Mouse (Mus musculus) erythroblast, embryonic 14.5 days (primary cell): ENCODE data around the gene Grk3. TPM values are rescaled to one million over a fixed set of nuclear protein-coding genes. Genes with fewer than 3 reads are reported as not detected.

Experiments used
- H3K27me3 ChIP-seq: 2 replicates; pipeline ENCODE4 v1.6.1; 2012; ENCODE audit warnings: inconsistent platforms; ENCODE audit not compliant: control insufficient read depth
- H3K36me3 ChIP-seq: 2 replicates; pipeline ENCODE4 v1.6.1; 2012; ENCODE audit warnings: mild to moderate bottlenecking, inconsistent platforms; ENCODE audit not compliant: control insufficient read depth
- H3K4me1 ChIP-seq: 2 replicates; pipeline ENCODE4 v1.6.1; 2012; ENCODE audit warnings: inconsistent platforms; ENCODE audit not compliant: control insufficient read depth
- H3K4me3 ChIP-seq: replicated peaks from 2 replicates; pipeline ENCODE3; 2012; ENCODE audit warnings: moderate library complexity, mild to moderate bottlenecking, inconsistent platforms
- H3K9me3 ChIP-seq: 2 replicates; pipeline ENCODE4 v1.6.1; 2012; ENCODE audit warnings: low read length, inconsistent platforms, mixed read lengths; ENCODE audit not compliant: control insufficient read depth
- GATA1 ChIP-seq: IDR thresholded peaks from 2 replicates; pipeline ENCODE4 v1.6.1; 2012; ENCODE audit warnings: low read length, inconsistent platforms, mixed read lengths
- TAL1 ChIP-seq: IDR thresholded peaks from 3 replicates; pipeline ENCODE4 v1.6.1; 2012; ENCODE audit warnings: low read length, inconsistent platforms, mixed read lengths
- polyA plus RNA-seq: library from polyadenylated mRNA; stranded (reverse); fragments of >175 nt; gene quantifications from 2 replicates; pipeline ENCODE4 v1.2.3, GENCODE M21; 2012

Gene Grk3
- polyA plus RNA-seq = under 0.01 TPM in 1 of 2 replicates, not detected in the other

DNA sequence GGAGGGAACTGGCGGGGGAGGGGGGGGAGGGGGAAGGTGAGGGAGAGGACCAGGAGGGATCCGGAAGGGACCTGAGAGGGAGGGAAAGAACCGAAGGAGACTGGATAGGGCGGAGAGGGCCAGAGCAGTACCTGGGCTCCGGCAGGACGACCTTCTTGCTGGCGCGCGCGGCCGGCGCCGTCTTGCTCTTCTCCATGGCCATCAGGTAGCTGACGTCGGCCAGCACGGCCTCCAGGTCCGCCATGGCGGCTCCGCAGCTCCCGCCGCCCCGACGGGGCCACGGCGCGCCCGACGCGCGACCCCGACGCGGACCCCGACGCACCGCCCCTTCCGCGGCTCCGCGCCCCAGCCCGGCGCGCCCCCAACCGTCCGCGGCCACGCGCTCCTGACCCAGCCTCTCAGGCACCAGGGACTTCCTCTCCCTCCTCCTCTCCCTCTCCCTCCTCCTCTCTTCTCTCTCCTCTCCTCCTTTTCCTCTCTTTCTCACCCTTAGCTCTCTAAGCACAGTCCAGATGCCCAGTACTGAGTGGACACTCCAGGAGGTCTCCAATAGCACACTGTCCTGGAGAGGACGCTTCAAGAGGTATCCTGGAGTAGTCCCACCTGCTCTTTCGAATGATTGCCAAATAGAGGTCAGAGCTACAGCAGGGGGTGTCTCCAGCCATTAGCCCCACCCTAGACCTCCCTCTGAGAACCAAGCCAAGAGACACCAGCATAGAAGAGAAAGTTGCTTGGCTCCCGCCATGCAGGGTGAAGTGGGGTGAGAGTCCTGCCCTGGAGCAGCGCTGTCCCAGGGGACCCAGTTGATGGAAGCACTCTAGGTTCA is at the start of gene Grk3:
Grk3 (minus strand) TSS at position 556 of the 826 bp plus-strand sequence.
- TF ChIP-seq GATA1 = no peak
- TF ChIP-seq TAL1 = no peak
- peaks cover 13% of the 10 kb centered on the region for H3K27me3 ChIP-seq
- peak within 1 kb of the TSS; percentile 56 for H3K4me3 ChIP-seq
- H3K36me3 ChIP-seq = no peaks in the 10 kb centered on the region
- no peaks in the 10 kb centered on the region for H3K4me1 ChIP-seq
- no peaks in the 10 kb centered on the region for H3K9me3 ChIP-seq

DNA sequence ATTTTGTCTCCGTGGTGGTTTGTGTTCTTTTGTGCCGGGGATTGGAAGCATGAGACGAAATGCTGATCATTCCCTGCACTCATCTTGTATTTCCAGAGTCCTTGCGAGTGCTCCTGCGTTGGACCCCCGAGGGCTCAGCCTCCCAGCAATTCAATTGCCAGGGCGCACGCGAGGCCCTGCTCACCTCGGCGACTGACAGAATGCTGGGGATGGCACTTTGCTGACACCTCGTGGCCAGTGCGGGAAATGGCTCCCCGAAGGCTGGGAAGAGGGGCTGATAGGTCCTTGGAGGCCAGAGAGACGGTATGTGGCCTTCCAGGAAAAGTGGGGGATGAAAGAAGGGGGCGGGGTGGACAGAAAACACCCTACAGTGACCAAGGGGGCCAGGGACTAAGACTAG is 38.7 kb upstream of the Grk3 start:
- TF ChIP-seq TAL1 (no peak), GATA1 (no peak)
- Histone ChIP-seq H3K9me3 (no peaks in the 10 kb centered on the region; the same call in 1 of the 2 replicates), H3K27me3 (no peaks in the 10 kb centered on the region), H3K4me3 (no peak overlapping the region), H3K36me3 (no peaks in the 10 kb centered on the region), H3K4me1 (no peaks in the 10 kb centered on the region)

DNA sequence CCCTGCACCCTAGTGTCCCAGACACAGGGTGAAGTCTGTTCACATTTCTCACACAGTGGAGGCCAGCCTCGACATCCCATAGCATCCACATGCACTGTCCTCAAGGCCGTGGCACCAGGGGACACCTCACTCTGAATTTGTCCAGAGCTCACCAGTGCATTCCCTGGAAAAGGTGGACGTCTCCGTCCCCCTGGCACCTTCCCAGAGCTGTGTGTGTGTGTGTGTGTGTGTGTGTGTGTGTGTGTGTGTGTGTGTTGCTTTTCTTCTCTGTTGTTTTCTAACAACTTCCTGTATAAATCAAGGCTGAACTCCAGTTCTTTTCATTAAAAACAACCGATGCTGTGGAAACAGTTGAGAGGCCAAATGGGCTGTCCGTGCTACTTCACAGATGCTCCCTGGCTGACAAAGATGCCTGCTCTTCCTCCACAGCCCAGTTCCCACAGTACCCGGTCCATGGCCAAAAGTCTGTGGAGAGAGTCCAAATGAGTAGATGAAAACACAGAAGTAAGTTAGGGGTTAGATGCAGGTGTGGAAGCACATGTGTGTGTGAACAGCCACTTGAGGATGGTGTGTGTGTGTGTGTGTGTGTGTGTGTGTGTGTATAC is 35.1 kb upstream of the Grk3 start:
- Histone ChIP-seq H3K27me3 (no peaks in the 10 kb centered on the region), H3K4me3 (no peak overlapping the region), H3K4me1 (no peaks in the 10 kb centered on the region), H3K36me3 (no peaks in the 10 kb centered on the region), H3K9me3 (no peaks in the 10 kb centered on the region; the same call in 1 of the 2 replicates)
- TF ChIP-seq TAL1 (no peak), GATA1 (no peak)

DNA sequence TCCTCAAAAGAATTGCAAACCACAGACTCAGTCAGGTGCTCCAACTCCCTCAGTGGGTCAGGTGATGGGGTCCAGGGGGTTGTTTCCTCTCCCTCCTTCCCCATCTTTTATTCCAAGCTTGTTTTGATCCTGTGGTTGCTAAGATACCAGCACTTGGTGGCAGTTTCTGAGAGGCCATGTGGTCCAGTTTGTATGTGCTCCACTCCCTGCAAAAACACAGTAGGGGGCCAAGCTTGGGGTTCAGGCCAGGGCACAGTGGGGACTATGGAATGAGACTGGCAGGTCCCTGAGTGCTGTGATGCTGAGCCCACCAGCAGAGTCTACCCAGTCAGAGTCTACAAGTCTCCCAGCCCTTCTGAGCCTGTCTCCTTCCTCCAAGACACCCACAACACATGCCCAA is 34.3 kb upstream of the Grk3 start:
- H3K27me3 ChIP-seq = no peaks in the 10 kb centered on the region
- no peaks in the 10 kb centered on the region for H3K4me1 ChIP-seq
- no peaks in the 10 kb centered on the region for H3K36me3 ChIP-seq
- H3K9me3 ChIP-seq = no peaks in the 10 kb centered on the region; the same call in 1 of the 2 replicates
- no peak for TF ChIP-seq TAL1
- TF ChIP-seq GATA1 = no peak
- H3K4me3 ChIP-seq = no peak overlapping the region

DNA sequence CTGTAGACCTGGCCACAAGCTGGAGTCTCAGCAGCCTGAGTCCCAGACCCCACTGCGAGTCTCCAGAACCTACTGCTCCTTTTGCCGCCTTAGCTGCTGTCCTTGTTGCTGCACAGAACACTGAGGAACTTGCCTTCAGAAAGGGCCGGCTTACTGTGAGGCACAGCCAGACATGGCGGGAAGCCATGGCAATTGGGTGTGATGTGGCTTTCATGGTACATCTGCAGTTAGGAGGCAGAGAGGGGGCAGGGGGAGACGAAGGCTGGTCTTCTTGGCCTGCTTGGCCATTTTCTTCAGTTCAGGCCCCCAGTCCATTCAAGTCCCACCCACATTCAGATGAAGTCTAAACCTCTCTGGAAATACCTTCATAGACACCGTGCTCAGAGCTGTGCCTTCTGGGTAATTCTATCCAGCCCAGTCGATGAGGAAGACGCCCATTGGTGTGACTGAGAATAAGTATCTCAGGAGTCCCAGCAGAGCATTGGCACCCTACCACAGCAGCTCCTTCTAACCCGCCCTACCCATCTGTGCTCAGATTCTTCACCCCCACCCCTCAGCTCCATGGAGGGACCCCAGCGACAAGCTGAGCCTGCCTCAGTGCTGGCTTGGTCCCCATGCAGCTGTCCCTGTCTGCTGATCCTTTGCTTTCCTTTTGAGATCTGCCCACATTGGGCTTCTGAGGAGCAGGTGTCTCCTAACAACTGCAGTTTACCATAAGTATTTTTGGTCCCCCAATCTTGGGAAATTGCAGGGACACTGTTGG is 30.1 kb upstream of the Grk3 start:
- H3K36me3 ChIP-seq = no peaks in the 10 kb centered on the region
- H3K4me1 ChIP-seq = no peaks in the 10 kb centered on the region
- no peaks in the 10 kb centered on the region for H3K9me3 ChIP-seq
- no peak overlapping the region for H3K4me3 ChIP-seq
- H3K27me3 ChIP-seq = no peaks in the 10 kb centered on the region
- TF ChIP-seq GATA1 = no peak
- no peak for TF ChIP-seq TAL1

DNA sequence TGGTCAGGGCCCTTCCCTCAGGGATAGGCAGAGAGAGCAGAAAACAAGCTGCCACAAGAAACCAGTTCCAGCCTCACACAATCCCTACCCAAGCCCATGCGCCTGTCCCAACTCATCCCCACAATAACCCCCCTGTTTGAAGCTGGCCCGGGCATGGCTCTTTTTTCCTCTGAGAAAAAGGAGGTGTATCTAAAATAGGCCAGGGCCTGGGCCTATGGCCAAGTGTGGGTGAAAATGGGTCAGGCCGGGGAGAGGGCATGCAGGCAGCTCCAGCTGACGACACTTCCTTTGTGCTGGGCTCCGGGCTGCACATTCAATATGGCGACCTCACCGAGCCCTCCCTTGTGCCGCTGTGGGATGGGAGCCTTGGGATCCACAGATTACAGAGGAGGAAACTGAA is 27.9 kb upstream of the Grk3 start:
- TF ChIP-seq GATA1 = no peak
- TF ChIP-seq TAL1 = no peak
- Histone ChIP-seq H3K4me1 (no peaks in the 10 kb centered on the region), H3K27me3 (no peaks in the 10 kb centered on the region), H3K36me3 (no peaks in the 10 kb centered on the region), H3K4me3 (no peak overlapping the region), H3K9me3 (no peaks in the 10 kb centered on the region)

DNA sequence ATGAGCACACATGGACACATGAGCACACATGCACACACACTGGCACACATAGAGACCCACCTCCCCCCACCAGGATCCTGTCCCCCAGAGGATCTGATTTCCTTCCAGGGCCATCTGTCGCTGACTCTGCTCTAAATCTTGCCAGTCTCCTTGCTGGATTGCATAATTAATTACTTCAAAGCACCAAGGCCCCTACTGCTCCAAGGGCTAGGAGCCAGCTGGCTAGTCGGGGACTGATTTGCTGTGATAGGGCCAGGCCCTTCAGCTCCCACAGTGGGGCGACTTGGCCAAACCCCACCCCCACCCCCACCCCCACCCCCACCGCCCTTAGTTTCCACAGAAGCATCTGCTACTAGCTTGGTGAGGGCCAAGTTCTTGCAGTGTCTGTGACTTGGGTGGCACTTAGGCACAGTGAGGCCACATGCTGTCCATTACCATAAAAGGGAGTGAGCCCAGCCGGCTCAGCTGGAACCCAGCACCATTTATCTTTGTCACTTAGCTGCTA is 26.0 kb upstream of the Grk3 start:
- no peak for TF ChIP-seq GATA1
- TF ChIP-seq TAL1 = no peak
- H3K9me3 ChIP-seq = no peaks in the 10 kb centered on the region

DNA sequence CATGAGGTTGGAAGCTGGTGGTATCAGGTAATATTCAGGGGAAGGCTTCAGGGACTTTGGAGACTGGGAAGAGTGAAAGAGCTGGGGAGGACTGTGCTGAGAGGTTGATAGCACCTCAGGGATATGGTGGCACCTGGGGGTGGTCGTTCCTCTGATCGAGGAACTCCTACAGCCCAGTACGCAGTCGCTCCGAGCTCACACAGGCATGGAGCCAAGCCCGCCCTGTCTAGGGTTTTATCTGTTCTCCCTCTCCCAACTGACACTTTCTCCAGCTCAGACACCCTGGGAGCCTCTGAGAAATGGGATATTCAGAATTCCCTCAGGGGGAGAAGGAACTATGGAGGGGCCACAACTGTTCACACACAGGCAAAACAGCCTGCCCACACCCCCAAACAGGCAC is 25.2 kb upstream of the Grk3 start:
- Histone ChIP-seq H3K4me3 (no peak overlapping the region), H3K4me1 (no peaks in the 10 kb centered on the region), H3K27me3 (no peaks in the 10 kb centered on the region), H3K9me3 (no peaks in the 10 kb centered on the region), H3K36me3 (no peaks in the 10 kb centered on the region)
- TF ChIP-seq GATA1 (no peak), TAL1 (no peak)

More for the DNA sequence above, 26.0 kb upstream of the Grk3 start:
- Histone ChIP-seq H3K27me3 (no peaks in the 10 kb centered on the region), H3K4me1 (no peaks in the 10 kb centered on the region), H3K4me3 (no peak overlapping the region), H3K36me3 (no peaks in the 10 kb centered on the region)

DNA sequence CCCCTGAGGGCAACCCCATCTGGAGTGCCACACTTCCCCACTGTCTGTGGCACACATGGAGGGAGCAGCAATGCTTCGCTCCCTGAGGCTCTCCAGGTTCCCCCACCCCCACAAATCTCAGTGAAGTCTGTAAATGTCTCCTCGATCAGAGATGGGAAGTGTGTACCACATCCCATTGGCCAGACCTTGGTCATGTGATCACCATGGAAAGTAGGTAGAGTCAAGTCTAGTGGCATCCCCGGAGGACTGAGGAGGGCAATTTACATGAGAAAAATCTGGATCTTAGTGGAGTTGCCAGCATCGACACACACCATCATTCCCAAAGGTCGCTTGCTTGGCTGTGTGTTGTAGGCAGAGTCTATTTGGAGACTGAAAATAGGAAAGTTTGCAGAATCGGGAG is 23.0 kb upstream of the Grk3 start:
- Histone ChIP-seq H3K27me3 (no peaks in the 10 kb centered on the region), H3K9me3 (no peaks in the 10 kb centered on the region), H3K4me1 (no peaks in the 10 kb centered on the region), H3K4me3 (no peak overlapping the region), H3K36me3 (no peaks in the 10 kb centered on the region)
- TF ChIP-seq TAL1 = no peak
- no peak for TF ChIP-seq GATA1
